Mouse (Mus musculus) layer of hippocampus, adult 2 months (tissue): ENCODE measurements around the gene Pcgf5. TPM values are rescaled to one million over a fixed set of nuclear protein-coding genes. Genes with fewer than 3 reads are reported as not detected.
"Not testable (repeated sequence)": the region's sequence is repeated elsewhere in the genome, so short reads cannot be mapped to it uniquely, and the experiment has no call there.

ENCODE experiments used
- DNase-seq, 2 experiments: peaks; one replicate each; pipeline ENCODE4 v3.0.0; 2022; ENCODE audit warnings: low spot score in 2 of 2
- H3K27ac ChIP-seq: fragments of 200-600 bp; 2 replicates; pipeline ENCODE4 v1.8.1; 2022
- H3K4me3 ChIP-seq: fragments of 200-600 bp; 2 replicates; pipeline ENCODE4 v1.8.1; 2022; ENCODE audit warnings: mild to moderate bottlenecking
- CTCF ChIP-seq: fragments of 200-600 bp; conservative IDR thresholded peaks from 2 replicates; pipeline ENCODE4 v1.8.1; 2022; ENCODE audit warnings: antibody characterized with exemption, mild to moderate bottlenecking, moderate library complexity
- total RNA-seq, 2 experiments: library from RNA; stranded (reverse); gene quantifications; 2 replicates each; pipeline ENCODE4 v1.2.3; 2021

The Pcgf5 gene
- total RNA-seq, 2 experiments from 2014 or later = 18.0 to 21.5 TPM

- no peak overlapping the region for H3K4me3 ChIP-seq
- no peak for TF ChIP-seq CTCF
- DNase-seq = no peak
- no peak overlapping the region for H3K27ac ChIP-seq
These were observed 60.4 kb downstream of the Pcgf5 start for GRCm38 (mm10) chr19:36408352-36409100.

DNA sequence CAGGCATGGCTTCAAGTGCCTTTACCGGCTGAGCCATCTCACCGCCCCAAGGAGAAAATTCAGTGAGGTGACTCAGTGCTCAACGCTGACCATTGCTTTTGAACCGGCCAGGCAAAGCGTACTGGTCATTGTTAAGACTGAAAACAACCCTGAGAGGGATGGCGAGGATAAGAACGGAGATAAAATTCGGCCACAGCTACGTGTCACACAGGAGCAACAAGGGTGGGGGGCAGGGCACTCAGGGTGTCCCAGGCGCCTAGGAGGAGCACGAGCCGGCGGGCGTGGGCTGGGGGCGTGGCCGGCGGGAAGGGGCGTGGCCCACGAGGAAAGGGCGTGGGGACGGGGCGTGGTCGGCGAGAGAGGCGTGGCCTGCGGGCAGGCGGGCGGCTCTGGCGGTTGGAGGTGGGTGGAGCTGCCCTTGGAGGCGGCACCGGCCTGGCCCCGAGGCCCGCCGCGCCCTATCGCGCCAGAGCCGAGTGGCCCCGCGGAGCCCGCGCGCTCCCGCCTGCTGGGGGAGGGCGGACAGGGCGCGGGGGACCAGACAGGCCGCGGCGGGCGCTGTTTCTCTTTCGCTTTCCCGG, 61.3 kb downstream of the Pcgf5 start:
- peak; percentile 89 for DNase-seq
- H3K27ac ChIP-seq = no peak overlapping the region

GRCm38 (mm10) chr19:36409861-36410392, 61.8 kb downstream of the Pcgf5 start:
- Histone ChIP-seq H3K27ac (no peak overlapping the region), H3K4me3 (peak overlapping the region; percentile 75)
- DNase-seq = peak in 1 of 2 experiments; percentile 11
- TF ChIP-seq CTCF = no peak

More for the DNA sequence above, 61.3 kb downstream of the Pcgf5 start:
- 0 out of 2 replicates have a peak, but pooled peaks have one; percentile 13 for TF ChIP-seq CTCF
- H3K4me3 ChIP-seq = peak overlapping the region; percentile 48

GRCm38 (mm10) chr19:36419885-36420284, 71.8 kb downstream of the Pcgf5 start:
- Histone ChIP-seq H3K27ac (no peak overlapping the region), H3K4me3 (no peak overlapping the region)
- no peak for DNase-seq
- no peak for TF ChIP-seq CTCF

- DNase-seq = no peak
- no peak for TF ChIP-seq CTCF
- Histone ChIP-seq H3K27ac (no peak overlapping the region), H3K4me3 (no peak overlapping the region)
These were observed 79.2 kb downstream of the Pcgf5 start for GRCm38 (mm10) chr19:36427195-36427876.

DNA sequence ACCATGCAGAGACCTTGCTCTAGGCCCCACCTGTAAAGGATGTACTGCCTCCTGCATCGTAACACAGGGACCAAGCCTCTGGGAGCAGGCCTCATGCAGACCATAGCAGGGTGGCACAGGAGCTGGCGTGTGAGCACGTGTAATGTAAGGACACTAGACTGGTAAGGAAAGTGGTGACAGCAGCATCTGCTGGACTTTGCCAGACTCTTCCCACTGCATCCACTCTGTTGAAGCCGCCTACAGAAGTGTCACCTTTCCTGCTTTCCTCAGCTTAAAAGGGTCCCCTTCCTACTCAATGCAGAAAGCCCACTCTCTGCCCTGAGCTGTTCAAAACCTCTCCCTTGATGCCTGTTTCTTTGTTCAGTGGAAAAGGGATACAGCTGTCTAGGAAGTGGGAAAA, 80.0 kb downstream of the Pcgf5 start:
- TF ChIP-seq CTCF = no peak
- DNase-seq = no peak
- Histone ChIP-seq H3K4me3 (no peak overlapping the region), H3K27ac (no peak overlapping the region)

DNA sequence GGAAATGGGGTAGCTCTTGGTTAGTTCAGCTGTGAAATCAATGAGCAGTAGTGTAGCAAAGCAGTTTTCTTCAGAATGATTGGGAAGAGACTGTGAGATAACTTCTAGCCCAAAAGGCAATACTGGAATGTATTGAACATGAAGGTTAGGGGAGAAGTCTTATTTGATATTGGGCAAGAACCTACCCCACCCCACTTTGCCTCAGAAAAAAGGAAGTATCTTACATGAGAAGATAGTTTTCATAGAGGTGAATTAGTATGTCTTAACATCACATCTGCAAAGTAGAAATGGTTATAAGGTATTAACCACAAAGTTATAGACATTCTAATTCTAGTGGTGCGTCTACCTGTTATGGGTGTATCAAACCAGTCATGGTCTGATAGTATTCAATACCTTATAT, 81.2 kb downstream of the Pcgf5 start:
- DNase-seq = no peak
- TF ChIP-seq CTCF = no peak
- H3K4me3 ChIP-seq = no peak overlapping the region
- no peak overlapping the region for H3K27ac ChIP-seq

GRCm38 (mm10) chr19:36433161-36433560, 85.1 kb downstream of the Pcgf5 start:
- no peak overlapping the region for H3K4me3 ChIP-seq
- no peak overlapping the region for H3K27ac ChIP-seq
- TF ChIP-seq CTCF = no peak
- no peak for DNase-seq

DNA sequence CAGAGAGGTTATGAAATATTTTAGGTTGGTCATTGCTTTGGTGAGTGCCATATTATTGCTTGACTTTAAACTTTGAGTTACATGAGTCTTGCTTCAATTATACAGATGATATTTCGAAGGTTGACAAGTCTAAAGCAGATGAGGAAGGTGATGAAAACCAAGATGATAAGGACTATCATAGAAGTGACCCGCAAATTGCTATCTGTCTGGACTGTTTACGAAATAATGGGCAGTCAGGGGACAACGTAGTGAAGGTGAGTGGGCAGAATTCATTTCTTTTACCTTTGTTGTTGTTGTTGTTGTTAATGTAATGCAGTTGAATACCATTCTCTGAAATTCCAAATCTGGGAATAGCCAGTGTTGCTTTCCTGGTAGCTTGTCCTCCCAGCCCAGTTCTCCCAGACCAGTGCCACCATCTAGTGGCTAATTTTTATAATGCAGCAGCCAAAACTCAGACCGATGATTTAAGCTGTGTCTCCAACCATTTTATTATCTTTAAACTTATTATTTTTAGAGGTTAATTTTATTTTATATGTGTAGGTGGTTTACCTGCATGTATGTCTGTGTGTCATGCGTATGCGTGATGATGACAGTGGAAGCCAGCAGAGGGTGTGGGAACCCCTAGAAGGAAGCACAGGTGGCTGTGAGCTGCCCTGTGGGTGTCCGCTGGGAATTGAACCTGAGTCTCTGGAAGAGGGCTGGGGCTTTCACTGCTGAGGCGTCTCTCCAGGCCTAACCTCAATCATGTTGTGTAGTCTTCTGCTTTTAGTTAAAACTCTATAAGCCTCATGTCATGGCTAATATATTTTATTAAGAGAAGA, 92.0 kb downstream of the Pcgf5 start:
- peak; percentile 93 for TF ChIP-seq CTCF
- peak; percentile 43 to 79 for DNase-seq
- no peak overlapping the region for H3K27ac ChIP-seq
- H3K4me3 ChIP-seq = no peak overlapping the region

GRCm38 (mm10) chr19:36450997-36451608, 103.0 kb downstream of the Pcgf5 start:
- no peak for DNase-seq
- no peak for TF ChIP-seq CTCF
- H3K27ac ChIP-seq = no peak overlapping the region
- no peak overlapping the region for H3K4me3 ChIP-seq

DNA sequence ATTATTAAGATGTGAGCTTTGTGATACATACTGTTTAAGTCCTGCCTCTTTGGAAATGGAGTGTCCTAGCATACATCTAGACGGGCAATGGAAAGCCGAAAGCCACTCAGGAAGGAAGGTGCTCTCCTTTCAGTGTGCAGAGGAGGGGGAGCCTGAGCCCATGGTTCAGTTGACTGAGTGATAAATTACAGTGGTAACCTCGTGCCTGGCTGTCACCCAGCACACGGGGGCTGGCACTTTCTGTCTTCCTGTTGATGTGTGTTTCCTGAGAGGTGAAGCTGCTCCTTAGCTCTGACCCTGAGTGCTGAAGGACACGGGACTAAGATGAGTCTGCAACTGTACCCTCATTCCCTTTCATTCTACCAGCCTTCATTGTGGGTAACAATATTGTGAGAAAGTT, 103.6 kb downstream of the Pcgf5 start:
- no peak overlapping the region for H3K4me3 ChIP-seq
- DNase-seq = no peak
- TF ChIP-seq CTCF = no peak
- H3K27ac ChIP-seq = no peak overlapping the region

GRCm38 (mm10) chr19:36452210-36452609, 104.1 kb downstream of the Pcgf5 start:
- not testable (repeated sequence) for DNase-seq, H3K4me3 ChIP-seq, H3K27ac ChIP-seq
